Mouse (Mus musculus) kidney, embryonic 14.5 days (tissue): ENCODE measurements around the gene Tymp. TPM values are rescaled to one million over a fixed set of nuclear protein-coding genes. Genes with fewer than 3 reads are reported as not detected.

ENCODE experiments used
- ATAC-seq: fragments of 200-750 bp; cut with Nextera tagmentation; 2 replicates; pipeline ENCODE4 v1.8.0; 2017; ENCODE audit warnings: moderate number of reproducible peaks, mild to moderate bottlenecking, moderate TSS enrichment, moderate library complexity; ENCODE audit not compliant: low FRiP score, low TSS enrichment
- H3K27ac ChIP-seq: fragments of 300-500 bp; sonication (generic); 2 replicates; pipeline ENCODE4 v1.5.1; 2014; ENCODE audit warnings: low read depth, mild to moderate bottlenecking, low read length, moderate library complexity, mixed read lengths
- H3K27me3 ChIP-seq: fragments of 300-500 bp; sonication (generic); 2 replicates; pipeline ENCODE4 v1.6.1; 2014; ENCODE audit warnings: mild to moderate bottlenecking, low read length; ENCODE audit not compliant: control insufficient read depth, insufficient read depth
- H3K36me3 ChIP-seq: fragments of 300-500 bp; sonication (generic); 2 replicates; pipeline ENCODE4 v1.6.1; 2014; ENCODE audit warnings: low read length, mixed read lengths; ENCODE audit not compliant: control insufficient read depth, insufficient read depth
- H3K4me1 ChIP-seq: fragments of 300-500 bp; sonication (generic); 2 replicates; pipeline ENCODE4 v1.6.1; 2014; ENCODE audit warnings: low read length, mixed read lengths; ENCODE audit not compliant: control insufficient read depth, insufficient read depth
- H3K4me2 ChIP-seq: fragments of 300-500 bp; sonication (generic); replicated peaks from 2 replicates; pipeline ENCODE4 v1.6.1; 2014; ENCODE audit warnings: low read depth, mild to moderate bottlenecking, low read length
- H3K4me3 ChIP-seq: fragments of 300-500 bp; sonication (generic); 2 replicates; pipeline ENCODE4 v1.5.1; 2014; ENCODE audit warnings: mild to moderate bottlenecking, low read length
- H3K9ac ChIP-seq: fragments of 300-500 bp; sonication (generic); 2 replicates; pipeline ENCODE4 v1.6.1; 2014; ENCODE audit warnings: low read depth, mild to moderate bottlenecking, low read length, moderate library complexity
- H3K9me3 ChIP-seq: fragments of 300-500 bp; sonication (generic); 2 replicates; pipeline ENCODE4 v1.6.1; 2016; ENCODE audit warnings: low read length; ENCODE audit not compliant: control insufficient read depth
- WGBS: fragments of 180-500 bp; shearing (Covaris S2); extraction: QIAGEN DNeasy Blood & Tissue Kit; methylation state at CpG from one replicate; pipeline ENCODE4 v1.1.7; 2014; 5-methylcytosine and 5-hydroxymethylcytosine counted together
- polyA plus RNA-seq: library from polyadenylated mRNA; unstranded; fragments of >200 nt; fragmentation: Nextera tagmentation; extraction: Ambion mirVana; gene quantifications from 2 replicates; pipeline ENCODE4 v1.2.1, GENCODE M21; 2014

Gene Tymp
- polyA plus RNA-seq, 1 experiment from 2014 or later = 1.6 TPM

GRCm38 (mm10) chr15:89365141-89365551 lies 11.7 kb downstream of the Tymp start:
- no peak for ATAC-seq
- H3K9me3 ChIP-seq = no peaks in the 10 kb centered on the region
- 95% methylated on average over 4 of the region's 4 CpGs for WGBS

GRCm38 (mm10) chr15:89363051-89363450 lies 13.8 kb downstream of the Tymp start:
- Histone ChIP-seq H3K4me1 (0 out of 2 replicates have a peak, but pooled peaks cover 3% of the 10 kb centered on the region), H3K9me3 (no peaks in the 10 kb centered on the region), H3K27me3 (no peaks in the 10 kb centered on the region), H3K4me3 (no peak overlapping the region), H3K4me2 (no peak overlapping the region), H3K36me3 (peaks cover 80% of the 10 kb centered on the region), H3K9ac (no peak overlapping the region), H3K27ac (no peak overlapping the region)
- no peak for ATAC-seq
- 90% methylated on average over 7 of the region's 7 CpGs for WGBS

More at GRCm38 (mm10) chr15:89365141-89365551, 11.7 kb downstream of the Tymp start:
- H3K27ac ChIP-seq = no peak overlapping the region
- H3K27me3 ChIP-seq = no peaks in the 10 kb centered on the region
- H3K36me3 ChIP-seq = peaks cover 98% of the 10 kb centered on the region
- H3K4me2 ChIP-seq = no peak overlapping the region
- no peaks in the 10 kb centered on the region for H3K4me1 ChIP-seq
- H3K9ac ChIP-seq = no peak overlapping the region
- no peak overlapping the region for H3K4me3 ChIP-seq

GRCm38 (mm10) chr15:89358784-89359183 lies 18.1 kb downstream of the Tymp start:
- no peak overlapping the region for H3K9ac ChIP-seq
- no peaks in the 10 kb centered on the region for H3K27me3 ChIP-seq
- H3K27ac ChIP-seq = no peak overlapping the region
- H3K9me3 ChIP-seq = no peaks in the 10 kb centered on the region
- no peak overlapping the region for H3K4me2 ChIP-seq
- peaks cover 16% of the 10 kb centered on the region for H3K4me1 ChIP-seq
- H3K4me3 ChIP-seq = no peak overlapping the region
- 84% methylated on average over 3 of the region's 3 CpGs for WGBS
- ATAC-seq = no peak
- H3K36me3 ChIP-seq = peaks cover 38% of the 10 kb centered on the region

DNA sequence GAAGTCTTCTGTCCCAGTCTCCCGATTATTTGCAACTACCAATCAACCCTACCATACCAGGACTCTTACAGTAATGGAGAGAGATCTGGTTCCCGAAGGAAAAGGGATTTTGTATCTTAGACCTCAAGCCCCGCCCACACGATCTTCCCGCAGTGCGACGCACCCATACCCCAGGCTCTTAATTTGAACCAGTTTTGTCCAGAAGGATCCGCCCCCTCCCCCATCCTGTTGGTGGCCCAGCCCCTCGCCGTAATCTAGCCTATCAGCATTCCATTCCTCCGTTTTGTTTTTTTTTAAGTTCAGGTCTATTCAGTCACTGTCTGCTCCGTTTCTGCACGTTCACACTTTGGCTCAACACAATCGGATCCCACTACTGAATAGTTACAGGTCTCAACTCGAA lies 20.5 kb downstream of the Tymp start:
- Histone ChIP-seq H3K4me2 (peak overlapping the region; percentile 57), H3K9ac (peak overlapping the region; percentile 89), H3K27me3 (no peaks in the 10 kb centered on the region), H3K4me1 (peaks cover 16% of the 10 kb centered on the region), H3K27ac (peak overlapping the region; percentile 85), H3K9me3 (no peaks in the 10 kb centered on the region), H3K4me3 (peak overlapping the region; percentile 74), H3K36me3 (peaks cover 39% of the 10 kb centered on the region)
- peak; percentile 80 for ATAC-seq
- WGBS = under 1% methylated on average over 15 of the region's 15 CpGs

GRCm38 (mm10) chr15:89355241-89356187 lies 21.3 kb downstream of the Tymp start, which contains the start of the genes Lmf2 and Ncaph2:
Gene Lmf2 (minus strand): TSS chr15:89355659.
Gene Ncaph2 (plus strand): TSS chr15:89355719.
- H3K4me1 ChIP-seq = peaks cover 16% of the 10 kb centered on the region
- peaks cover 38% of the 10 kb centered on the region for H3K36me3 ChIP-seq
- H3K9me3 ChIP-seq = no peaks in the 10 kb centered on the region
- peak within 1 kb of the TSS; percentile 74 for H3K4me3 ChIP-seq
- peak; percentile 90 for ATAC-seq
- H3K27me3 ChIP-seq = no peaks in the 10 kb centered on the region
- H3K9ac ChIP-seq = peak within 1 kb of the TSS; percentile 89
- H3K4me2 ChIP-seq = peak within 1 kb of the TSS; percentile 64
- H3K27ac ChIP-seq = peak within 1 kb of the TSS; percentile 85
- under 1% methylated on average over 63 of the region's 64 CpGs for WGBS

DNA sequence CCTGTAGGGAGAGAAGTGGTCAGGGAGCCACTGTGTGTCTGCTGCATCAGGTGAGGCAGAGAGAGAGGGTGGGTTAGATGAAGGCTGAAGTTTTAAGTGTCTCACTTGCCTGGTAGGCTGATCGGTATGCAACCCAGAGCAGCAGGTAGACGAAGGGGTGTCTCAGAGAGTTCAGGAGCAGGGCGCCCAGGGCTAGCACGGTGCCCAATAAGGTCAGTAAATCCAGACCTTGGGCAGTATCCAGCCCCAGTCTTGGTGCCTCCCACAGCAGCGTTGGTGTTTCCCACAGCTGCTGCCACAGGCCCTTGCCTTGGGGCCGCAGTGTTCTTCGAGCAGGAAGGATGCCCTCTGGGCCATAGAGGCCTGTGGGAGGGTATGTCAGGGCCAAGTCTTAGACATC lies 22.4 kb downstream of the Tymp start:
- peaks cover 16% of the 10 kb centered on the region for H3K4me1 ChIP-seq
- 66% methylated on average over 7 of the region's 7 CpGs for WGBS
- H3K4me3 ChIP-seq = peak overlapping the region; percentile 74
- peak overlapping the region; percentile 89 for H3K9ac ChIP-seq
- no peak overlapping the region for H3K27ac ChIP-seq
- H3K27me3 ChIP-seq = no peaks in the 10 kb centered on the region
- peak overlapping the region; percentile 64 for H3K4me2 ChIP-seq
- ATAC-seq = no peak
- peaks cover 36% of the 10 kb centered on the region for H3K36me3 ChIP-seq
- H3K9me3 ChIP-seq = no peaks in the 10 kb centered on the region

DNA sequence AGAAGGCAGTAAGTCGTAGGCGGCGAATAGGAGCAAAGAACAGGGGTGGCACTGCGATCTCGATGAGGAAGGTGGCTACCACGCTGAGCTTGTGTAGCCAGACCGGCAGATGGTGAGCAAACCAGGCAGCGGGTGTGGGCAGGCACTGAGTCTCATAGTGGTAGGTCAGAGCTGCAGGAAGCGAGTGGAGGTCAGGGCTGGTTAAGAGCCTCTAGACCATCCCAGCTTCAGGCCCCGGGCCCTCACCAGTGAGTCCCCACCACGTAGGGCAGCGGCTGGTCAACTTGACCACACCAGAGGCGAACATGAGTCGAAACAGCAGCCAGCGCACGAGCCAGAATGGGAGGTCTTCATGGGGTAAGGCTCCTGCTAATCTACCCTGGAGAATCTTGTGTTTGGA lies 23.0 kb downstream of the Tymp start:
- H3K4me3 ChIP-seq = peak overlapping the region; percentile 74; the same call in 1 of the 2 replicates
- peaks cover 36% of the 10 kb centered on the region for H3K36me3 ChIP-seq
- ATAC-seq = no peak
- 95% methylated on average over 16 of the region's 16 CpGs for WGBS
- no peaks in the 10 kb centered on the region for H3K9me3 ChIP-seq
- H3K27me3 ChIP-seq = no peaks in the 10 kb centered on the region
- peaks cover 16% of the 10 kb centered on the region for H3K4me1 ChIP-seq
- peak overlapping the region; percentile 89; the same call in 1 of the 2 replicates for H3K9ac ChIP-seq
- H3K4me2 ChIP-seq = peak overlapping the region; percentile 64
- no peak overlapping the region for H3K27ac ChIP-seq

GRCm38 (mm10) chr15:89352795-89353194 lies 24.0 kb downstream of the Tymp start:
- Histone ChIP-seq H3K9me3 (no peaks in the 10 kb centered on the region), H3K27me3 (no peaks in the 10 kb centered on the region), H3K4me1 (peaks cover 11% of the 10 kb centered on the region), H3K36me3 (peaks cover 36% of the 10 kb centered on the region), H3K9ac (no peak overlapping the region), H3K4me2 (no peak overlapping the region), H3K27ac (no peak overlapping the region), H3K4me3 (no peak overlapping the region)
- 94% methylated on average over 12 of the region's 12 CpGs for WGBS
- ATAC-seq = no peak

- Histone ChIP-seq H3K27me3 (no peaks in the 10 kb centered on the region), H3K9ac (no peak overlapping the region), H3K9me3 (no peaks in the 10 kb centered on the region), H3K4me3 (no peak overlapping the region), H3K4me2 (no peak overlapping the region), H3K27ac (no peak overlapping the region), H3K36me3 (peaks cover 36% of the 10 kb centered on the region), H3K4me1 (peaks cover 7% of the 10 kb centered on the region; the same call in 1 of the 2 replicates)
- ATAC-seq = no peak
- WGBS = 97% methylated on average over 14 of the region's 14 CpGs
These were observed 24.8 kb downstream of the Tymp start for GRCm38 (mm10) chr15:89352054-89352453.
